Mouse (Mus musculus): ENCODE measurements around the gene Tmem63b.
A peak's percentile ranks its signal among the peaks of the same experiment; 100 is the strongest.

- TF ChIP-seq CTCF (IDR thresholded peaks at IDR 0.05; ENCODE audit: borderline replicate concordance, extremely low read depth, insufficient read depth, insufficient read length): peak; percentile 79
- no peak for TF ChIP-seq POLR2A (IDR thresholded peaks at IDR 0.05; ENCODE audit: borderline replicate concordance, extremely low read depth, insufficient read depth, insufficient read length, poor library complexity, severe bottlenecking)
Measured at GRCm38 (mm10) chr17:45642701-45643100, 44.0 kb downstream of the Tmem63b start.
